Mouse (Mus musculus): ENCODE results near the gene Mfap3.

Gene Mfap3

DNA sequence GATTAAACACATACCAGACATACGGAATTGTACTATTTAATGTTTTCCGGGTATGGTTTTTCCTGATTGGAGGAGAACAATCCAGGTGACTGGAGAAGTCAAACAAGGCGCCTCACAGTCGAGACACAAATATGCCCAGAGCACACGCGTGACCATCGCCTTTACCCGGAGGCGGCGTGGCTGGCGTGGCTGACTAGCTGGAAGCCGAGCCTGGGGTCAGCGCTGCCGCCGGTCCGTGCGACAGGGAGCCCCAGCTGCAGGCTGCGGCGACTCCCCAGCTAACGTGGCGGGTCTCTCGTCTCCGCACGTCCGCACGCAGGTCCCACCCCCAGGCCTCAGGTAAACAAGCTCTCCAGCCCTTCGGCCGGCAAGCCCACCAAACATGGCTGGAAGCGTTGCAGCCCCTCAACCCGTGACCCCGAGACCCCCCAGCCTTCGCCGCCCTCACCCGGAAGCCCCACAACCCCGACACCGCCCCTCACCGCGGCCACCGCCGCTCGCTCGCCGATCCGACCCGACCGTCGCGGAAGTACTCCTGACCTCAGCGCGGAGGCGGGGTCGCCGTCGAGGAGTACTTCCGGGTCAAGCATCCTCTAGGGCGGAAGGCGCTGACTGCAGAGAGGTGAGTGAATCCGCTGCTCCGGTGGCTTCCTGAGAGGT is at the start of gene Mfap3, which contains the start of gene Fam114a2:
TSS of gene Mfap3 (plus strand) at position 574 of the 660 bp plus-strand sequence.
TSS of gene Fam114a2 (minus strand) at position 527 of the 660 bp plus-strand sequence.
- peak; percentile 94 for DNase-seq (ENCODE audit: low read depth)

DNA sequence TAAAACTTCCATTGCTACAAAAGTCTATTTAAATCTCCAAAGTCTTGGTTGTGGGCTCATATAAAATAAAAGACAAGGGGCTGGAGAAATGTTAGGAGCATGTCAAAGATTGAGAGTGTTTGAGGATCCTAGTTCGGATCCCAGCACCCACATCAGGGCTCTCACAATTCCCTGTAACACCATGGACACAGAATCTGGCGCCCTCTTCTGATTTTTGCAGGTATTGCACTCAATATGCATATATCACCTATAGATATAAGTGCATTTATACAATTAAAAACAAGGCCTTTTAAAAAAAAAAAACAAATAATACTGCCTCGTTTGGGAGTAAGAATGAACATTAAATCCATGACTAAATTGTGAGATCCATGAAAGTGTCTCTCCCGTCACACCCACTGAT is 49.8 kb upstream of the Mfap3 start:
- DNase-seq (ENCODE audit: low read depth), result peak; percentile 48

DNA sequence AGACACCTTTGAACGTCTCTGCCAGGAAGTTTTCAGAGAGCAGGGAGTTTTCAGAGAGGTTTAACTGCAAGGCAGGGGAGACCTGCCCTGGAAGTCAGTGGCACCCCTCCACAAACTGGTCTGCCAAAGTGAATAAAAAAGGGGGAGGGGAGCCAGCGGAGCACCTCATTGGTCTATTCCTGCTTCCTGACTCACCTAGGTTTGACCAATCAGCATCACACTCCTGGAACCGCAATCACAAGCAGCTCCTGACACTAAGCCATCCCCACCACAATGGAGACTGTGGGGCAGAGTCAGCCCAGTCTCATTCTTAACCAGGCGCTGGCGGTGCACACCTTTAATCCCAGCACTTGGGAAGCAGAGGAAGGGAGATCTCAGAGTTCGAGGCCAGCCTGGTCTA is 48.4 kb upstream of the Mfap3 start:
- DNase-seq (ENCODE audit: low read depth), result no peak

DNA sequence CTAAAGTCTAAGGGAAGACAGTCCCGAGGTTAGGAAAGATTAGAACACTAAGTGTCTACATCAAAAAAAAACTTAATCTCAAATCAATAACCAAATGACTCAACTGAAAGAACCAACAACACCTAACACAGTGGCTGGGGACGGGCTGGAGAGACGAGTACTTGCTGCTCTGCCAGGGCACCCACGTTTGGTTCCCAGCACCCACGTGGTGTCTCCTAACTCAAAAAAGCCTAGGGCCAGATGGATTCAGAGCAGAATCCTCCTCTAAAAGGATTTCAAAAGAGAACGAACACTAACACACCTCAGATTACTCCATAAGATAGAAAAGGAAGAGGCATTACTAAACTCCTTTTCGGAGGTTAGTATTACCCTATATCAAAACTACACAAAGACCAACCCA is 47.5 kb upstream of the Mfap3 start:
- no peak for DNase-seq (ENCODE audit: low read depth)

DNA sequence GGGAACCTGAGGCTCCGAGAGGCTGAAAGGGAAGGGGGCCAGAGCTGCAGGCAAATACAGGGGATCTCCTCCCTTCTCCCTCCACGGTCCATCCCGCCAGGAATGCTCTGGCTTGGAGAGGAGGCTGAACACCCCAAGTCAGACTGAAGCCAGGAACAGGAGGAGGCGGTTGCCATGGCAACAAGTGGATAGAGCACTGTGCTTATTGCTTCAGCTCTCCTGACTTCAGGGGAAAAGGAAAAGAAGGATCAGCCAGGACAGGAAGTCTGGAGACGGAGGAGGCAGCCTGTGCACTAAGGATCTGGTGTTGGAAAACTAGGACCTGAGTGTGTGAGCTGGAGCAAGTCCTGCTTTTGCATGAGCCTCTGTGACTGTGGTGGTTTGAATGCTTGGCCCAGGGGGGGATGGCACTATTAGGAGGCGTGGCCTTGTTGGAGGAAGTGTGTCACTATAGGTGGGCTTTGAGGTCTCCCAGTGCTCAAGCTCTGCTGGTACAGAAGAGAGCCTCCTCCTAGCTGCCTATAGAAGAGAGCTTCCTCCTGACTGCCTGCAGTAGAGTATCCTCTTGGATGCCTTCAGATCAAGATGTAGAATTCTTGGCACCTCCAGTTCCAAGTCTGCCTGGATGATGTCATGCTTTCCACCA is 44.0 kb upstream of the Mfap3 start:
- no peak for DNase-seq (ENCODE audit: low read depth)

DNA sequence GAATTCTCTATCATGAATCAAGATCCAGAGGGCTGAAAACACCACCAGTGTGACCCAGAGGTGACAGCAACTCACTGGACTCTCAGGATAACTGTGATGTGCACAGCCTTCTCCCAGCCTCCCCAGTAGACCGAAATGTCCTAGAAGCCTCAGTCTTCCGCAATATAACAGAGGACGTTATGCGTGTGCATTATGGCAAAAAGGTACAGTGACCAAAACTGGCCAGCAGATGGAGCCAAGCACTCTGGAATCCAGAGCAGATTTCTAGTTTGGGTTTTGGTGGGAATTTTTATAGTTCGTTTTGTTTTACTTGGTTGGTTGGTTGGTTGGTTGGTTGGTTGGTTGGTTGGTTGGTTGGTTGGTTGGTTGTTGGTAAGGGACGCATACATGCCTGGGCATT is 43.3 kb upstream of the Mfap3 start:
- peak; percentile 47 for DNase-seq (ENCODE audit: low read depth)

DNA sequence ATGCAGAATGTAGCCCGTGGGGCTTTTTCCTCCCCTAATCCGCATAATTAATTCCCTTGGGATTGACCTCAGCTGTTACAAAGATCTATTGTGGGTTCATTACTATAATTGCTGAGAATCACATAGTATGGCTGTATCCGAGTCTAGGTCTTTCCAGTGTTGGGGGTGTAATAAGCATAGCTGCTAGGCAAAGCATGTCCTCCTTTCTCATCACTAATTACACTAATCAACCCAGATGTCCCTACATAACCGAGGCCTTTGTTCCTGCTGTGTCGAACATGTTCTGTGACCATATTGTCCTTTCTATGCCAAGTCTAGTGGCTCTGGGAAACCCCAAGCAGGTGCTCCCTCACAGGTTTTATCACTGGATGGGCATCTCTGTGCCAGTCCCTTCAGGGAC is 40.4 kb upstream of the Mfap3 start:
- no peak for DNase-seq (ENCODE audit: low read depth)

DNA sequence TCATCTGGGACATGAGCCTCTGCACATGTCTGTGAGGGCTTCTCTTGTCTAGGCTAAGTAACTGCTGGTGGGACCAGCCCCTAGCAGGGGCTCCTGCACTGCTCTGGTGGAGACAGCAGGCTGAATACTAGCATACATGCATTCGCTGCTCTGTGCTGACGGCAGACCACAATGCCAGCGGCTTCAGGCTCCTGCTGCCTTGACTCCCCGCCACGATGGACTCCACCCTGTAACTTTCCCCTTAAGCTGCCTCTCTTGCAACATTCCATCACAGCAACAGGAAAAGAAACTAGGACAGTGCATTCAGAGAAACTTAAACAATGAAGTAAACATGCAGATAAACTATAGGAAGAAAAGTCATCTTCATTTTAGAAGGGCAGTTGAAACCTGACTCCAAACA is 30.0 kb upstream of the Mfap3 start:
- DNase-seq (ENCODE audit: low read depth), result no peak

DNA sequence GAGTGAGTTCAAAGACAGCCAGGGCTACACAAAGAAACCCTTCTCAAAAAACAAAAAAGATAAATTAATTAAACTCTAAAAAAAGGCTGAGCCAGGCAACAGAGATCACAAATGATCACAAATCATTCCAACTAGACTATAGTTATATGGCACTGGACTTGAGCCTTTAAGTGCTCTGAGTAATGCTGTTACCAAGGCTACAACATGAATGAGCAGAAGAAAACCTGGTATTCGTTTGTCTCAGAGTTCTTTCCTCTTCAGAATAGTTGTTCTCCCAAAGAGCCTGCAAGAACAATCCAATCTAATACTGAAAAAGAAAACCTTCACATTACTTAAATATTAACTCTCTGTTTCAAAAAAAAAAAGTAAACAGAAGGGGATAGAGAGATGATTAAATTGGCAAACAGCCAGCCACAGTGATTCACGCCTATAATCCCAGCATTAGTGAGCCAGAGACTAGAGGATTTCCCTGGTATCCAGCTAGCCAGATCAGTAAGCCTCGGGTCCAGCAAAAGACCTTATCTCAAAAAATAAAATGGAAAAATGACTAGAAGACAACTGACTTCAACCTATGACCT is 21.9 kb upstream of the Mfap3 start:
- no peak for DNase-seq (ENCODE audit: low read depth)

DNA sequence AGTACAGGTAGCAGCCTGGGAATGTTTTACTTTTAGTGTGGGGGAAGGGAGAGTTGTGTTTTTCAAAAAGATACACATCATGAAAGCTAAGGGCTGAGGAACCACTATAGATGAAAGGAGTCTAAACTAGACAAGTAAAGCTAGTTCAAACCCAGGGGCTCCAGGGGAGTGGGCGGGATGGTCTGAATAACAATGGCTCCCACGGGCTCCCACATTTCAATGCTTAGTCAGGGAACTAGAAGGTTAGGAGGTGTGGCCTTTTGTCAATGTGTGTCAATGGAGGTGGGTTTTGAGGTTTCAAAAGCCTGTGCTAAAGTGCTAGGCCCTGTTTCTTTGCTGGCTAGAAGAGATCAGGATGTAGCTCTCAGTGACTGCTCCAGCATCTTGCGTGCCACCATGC is 20.8 kb upstream of the Mfap3 start:
- DNase-seq (ENCODE audit: low read depth), result no peak

DNA sequence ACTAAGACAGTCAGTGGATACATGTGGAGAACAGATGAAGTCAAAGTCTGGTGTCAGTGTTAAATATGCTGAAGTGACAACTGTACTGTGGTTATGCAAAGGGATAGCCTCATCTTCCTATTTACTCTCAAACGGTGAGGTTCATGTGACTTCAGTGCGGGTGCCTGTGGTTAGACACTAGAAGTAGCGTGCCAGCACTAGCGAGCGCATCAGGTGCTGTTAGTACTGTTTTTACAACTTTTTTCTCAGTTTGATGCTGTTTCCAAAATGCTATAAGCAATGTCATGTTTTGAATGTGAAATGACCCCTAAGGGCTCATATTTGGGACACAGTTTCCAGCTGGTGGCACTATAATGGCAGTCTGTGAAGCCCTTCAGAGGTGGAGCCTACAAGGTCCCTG is 20.2 kb upstream of the Mfap3 start:
- DNase-seq (ENCODE audit: low read depth), result no peak

DNA sequence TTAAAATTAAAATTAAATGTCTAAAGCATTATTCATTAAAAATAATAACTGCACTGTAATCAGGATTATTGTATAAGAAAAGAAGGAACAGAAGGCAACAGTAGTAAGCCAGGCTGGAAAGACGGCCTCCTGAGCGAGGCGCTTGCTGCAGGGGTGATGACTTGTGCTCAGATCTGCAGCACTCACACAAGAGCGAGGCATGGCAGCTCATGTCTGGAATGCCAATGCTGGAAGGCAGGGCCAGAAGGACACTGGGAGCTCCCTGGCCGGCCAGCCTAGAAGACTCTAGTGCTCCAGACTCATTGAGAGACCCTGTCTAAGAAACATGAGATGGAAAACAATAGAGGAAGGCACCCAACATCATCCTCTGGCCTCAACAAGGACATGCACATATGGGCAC is 15.3 kb upstream of the Mfap3 start:
- DNase-seq (ENCODE audit: low read depth), result no peak

DNA sequence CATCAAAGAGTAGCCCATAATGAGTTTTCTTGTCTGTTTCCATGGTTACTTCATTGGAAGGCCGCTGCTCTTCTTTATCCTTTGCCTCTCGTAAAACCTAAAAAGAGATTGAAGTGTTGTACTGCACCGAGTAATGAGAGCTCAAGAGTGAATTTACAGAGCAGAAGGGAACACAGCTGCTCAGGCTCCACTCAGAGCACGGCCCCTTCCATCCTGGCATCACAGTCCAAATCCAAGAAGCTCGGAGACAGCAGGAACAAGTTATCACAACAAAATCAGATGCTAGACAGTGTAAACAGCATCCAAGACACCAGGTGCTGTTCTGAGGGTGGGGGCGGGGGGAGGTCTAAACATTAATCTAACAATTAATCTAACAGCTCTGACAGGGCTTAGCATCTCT is 11.6 kb upstream of the Mfap3 start:
- DNase-seq (ENCODE audit: low read depth), result no peak

DNA sequence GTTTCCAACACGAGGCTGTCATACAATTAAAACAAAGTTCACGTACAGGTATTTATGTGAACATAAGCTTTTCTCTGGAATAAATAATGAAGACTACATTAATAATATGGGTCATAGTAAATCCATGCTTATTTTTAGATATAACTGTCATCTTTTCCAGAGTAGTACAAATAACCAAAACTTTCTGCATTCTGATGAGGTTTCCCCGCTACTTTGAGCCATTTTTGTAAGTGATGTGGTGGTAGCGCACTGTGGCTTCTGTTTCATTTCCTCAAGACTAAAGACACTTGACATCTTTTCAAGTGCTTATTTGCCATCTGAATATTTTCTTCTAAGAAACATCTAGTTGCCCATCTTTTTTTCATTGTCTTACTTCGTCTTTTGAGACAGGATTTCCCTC is 3.2 kb upstream of the Mfap3 start:
- DNase-seq (ENCODE audit: low read depth), result no peak

DNA sequence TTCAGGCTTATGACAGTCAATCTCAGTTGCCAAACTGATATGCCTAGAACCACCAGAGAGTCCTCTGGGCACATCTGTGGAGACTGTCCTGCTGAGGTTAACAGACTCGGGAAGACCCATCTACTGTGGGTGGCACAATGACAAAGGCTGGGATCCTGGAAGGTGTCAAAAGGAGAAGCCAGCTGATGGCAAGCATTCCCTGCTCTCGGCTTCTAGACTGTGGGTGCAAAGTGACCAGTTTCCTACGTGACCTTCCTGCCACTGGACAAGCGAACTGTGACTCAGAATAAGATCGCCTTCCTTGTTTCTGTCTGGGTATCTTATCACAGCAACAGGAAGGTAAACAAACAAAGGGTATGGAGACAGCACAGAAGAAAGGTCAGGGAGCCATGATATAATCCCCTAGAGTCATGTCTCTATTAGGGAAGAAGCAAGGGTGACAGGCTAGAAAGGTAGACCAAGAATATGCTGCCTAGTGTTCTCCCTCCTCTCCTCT is 1.5 kb upstream of the Mfap3 start:
- no peak for DNase-seq (ENCODE audit: low read depth)

DNA sequence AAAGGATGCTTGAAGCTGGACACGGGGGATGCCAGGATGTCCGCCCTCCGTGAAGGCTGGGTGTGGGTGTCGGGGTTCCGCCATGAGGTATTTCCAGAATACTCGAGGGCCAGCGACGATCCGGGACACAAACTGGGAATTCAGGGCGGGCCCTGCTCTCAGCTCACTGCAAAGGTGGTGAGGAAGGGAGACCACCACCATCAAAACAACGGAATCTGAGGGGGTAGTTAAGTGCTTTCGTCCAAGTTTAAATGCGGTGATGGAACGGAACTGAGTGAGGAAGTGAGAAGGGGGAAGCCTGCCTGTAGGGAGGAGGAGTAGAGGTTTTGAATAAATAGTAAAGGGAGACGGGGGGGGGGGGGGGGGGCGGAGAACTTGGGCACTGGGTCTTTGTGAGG is 286 bp downstream of the Mfap3 start:
- DNase-seq (ENCODE audit: low read depth), result no peak

DNA sequence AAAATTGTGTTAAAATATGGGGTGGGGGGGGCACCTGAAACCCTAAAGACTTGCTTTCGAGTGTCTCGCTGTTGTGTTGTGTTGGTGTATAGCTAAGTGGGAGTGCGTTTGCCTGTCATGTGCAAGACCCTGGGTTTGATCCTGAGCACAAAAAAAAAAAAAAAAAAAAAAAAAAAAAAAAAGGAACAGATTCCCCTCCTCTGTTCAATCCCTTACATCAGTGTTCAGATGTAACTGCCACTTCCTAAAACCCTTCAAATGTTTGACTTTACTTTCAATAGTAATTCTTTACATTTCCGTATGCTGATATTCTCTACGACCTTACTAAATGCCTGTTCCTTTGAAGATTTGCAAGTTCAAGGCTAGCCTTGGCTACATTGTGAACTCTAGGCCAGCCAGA is 840 bp downstream of the Mfap3 start:
- DNase-seq (ENCODE audit: low read depth), result peak; percentile 9

DNA sequence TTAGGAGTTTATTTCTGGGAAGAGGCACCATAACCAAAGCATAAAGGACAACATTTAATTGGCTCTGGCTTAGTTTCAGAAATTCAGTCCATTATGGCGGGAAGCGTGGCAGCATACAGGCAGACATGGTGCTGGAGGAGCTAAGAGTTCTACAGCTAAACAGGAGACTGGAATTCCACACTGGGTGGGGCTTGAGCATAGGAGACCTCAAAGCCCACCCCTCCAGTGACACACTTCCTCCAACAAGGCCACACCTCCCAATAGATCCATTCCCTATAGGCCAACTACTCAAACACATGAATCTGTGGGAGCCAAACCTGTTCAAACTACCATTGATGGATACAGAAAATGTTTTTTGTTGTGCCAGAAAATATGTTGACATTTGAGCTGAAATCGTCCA is 2.7 kb downstream of the Mfap3 start:
- DNase-seq (ENCODE audit: low read depth), result no peak

DNA sequence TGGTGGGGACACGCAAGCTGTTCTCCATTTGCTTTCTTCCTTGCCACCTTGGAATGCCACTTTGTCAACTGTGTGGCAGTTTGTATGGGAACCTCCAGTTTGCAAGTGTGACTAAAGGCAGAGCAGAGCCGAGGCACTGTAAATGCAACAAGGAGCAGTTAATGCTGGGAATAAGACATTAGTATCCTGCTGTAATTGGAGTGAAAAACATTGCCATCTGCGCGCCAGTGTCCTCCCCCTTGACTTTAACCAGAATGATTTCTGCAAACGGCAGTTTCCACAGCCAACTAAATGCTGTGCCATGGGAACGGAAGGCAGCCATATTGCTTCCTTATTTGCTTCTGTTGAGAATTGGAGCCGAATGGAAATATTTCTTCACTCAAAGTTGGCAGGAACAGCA is 3.6 kb downstream of the Mfap3 start:
- DNase-seq (ENCODE audit: low read depth), result no peak

DNA sequence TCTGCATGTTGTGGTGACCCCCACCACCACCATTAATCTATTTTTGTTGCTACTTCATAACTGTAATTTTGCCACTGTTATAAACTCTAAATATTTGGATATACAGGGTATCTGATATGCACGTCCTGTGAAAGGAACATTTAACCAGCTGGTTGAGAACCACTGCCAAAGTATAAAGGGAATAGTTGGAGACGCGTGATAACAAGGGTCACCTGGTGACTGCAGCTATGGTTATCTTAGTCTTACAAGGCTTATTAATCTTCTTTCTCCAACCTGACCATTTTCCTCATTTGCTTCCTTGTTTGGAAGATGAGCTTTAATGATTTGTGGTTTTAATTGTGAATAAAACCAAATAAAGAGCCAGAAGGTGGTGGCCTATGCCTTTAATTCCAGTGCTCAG is 5.0 kb downstream of the Mfap3 start:
- DNase-seq (ENCODE audit: low read depth), result no peak

DNA sequence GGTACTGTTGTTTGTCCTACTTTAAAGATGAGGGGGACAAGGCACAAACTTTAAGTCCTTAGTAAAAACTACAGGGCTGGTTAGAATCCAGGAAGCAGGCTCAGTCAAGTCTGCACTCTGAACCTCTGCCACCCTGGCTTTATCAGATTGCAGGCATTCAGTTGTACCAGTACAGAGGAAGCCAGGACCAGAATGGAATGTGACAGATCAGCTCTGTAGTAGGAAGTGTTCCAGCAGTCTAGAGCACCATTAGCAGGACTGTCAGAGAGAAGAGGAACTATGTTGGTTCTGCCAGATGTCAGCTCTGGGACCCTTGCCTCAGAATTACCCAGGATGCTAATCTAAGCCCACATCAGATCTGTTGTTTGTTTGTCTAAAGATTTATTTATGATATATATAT is 6.1 kb downstream of the Mfap3 start:
- DNase-seq (ENCODE audit: low read depth), result no peak

DNA sequence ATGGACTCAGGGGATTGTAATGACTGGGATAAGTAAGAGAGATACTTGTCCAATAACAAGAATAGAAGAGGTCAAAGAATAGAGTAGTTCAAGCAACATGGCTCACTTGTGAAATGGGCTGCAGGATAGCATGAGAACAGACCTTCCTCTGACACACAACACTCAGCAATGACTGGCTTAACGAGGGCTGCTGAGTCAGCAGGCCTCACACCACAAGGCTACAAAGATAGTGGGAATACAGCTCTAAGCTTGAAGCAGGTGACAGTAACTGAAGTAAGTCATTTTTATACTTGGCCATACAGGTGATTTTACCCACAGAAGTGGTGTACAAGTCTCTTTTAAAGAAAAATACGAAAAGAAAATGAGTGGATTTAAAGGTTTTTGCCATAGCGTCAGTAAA is 7.4 kb downstream of the Mfap3 start:
- no peak for DNase-seq (ENCODE audit: low read depth)

DNA sequence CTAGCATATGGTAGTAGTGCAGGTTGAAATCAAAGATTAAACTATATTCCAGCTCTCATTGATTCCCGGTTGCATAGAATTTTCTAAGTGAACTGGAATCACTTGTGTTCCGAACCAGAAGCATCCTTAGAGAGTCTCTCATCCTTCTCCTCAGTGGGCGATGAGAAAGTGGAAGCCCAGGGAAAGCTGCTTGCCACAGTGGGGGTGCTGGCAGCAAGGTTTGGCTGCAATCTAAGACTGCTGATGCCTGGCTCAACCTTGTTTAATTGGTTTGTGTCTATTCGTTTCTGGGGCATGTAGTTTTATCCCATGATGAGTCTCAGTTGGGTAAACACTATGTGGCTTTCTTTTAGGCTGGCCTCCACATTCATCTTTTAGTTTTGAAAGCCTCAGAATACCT is 9.0 kb downstream of the Mfap3 start:
- DNase-seq (ENCODE audit: low read depth), result no peak

DNA sequence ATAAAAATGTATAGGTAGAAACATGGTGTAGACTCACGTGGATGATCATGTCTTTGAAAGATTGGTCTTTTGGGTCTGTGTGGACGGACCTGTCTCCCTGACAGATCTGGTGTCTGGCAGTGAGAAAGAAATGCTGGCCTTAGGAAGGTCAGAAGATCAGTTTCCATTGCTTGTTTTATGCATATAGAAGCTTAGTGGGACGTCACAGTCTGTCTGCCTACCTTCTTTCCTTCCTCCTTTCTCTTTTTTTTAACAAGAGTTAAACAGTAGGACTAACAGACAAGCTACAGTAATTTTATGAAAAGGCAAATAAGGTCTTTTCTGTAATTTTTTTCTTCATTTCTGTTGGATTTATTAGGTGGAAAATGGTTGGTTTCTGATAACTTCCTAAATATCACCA is 10.6 kb downstream of the Mfap3 start:
- DNase-seq (ENCODE audit: low read depth), result no peak
